Mouse (Mus musculus): ENCODE data around the gene E2f7. TPM values are rescaled to one million over a fixed set of nuclear protein-coding genes. Genes with fewer than 3 reads are reported as not detected.

The E2f7 gene
- total and polyA plus RNA-seq, 3 experiments, result 4.2 to 26.4 (median 16.2) TPM

DNA sequence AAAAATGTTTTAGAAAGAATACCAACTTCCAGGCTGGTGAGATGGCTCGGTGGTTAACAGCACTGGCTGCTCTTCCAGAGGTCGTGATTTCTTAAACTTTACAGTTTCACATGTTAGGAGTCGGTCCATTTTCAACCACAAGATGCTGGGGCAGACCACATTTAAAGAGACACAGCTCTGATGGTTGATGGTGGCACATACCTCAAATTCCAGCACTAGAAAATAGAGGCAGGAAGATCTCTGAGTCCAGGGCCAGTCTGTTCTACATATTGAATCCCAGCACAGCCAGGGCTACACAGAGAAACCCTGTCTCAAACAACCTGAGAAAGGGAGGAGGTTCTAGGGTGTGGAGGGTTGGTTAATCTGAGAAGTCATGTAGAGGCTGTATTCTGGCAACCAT, 56.1 kb downstream of the E2f7 start:
- Histone ChIP-seq H3K27me3 (ENCODE audit: control insufficient read depth in 1 of 2, insufficient read depth in 2 of 2, low read length in 2 of 2) (no peaks in the 10 kb centered on the region), H3K9ac (ENCODE audit: control insufficient read depth, low read depth, low read length, poor library complexity, severe bottlenecking) (no peak overlapping the region), H3K27ac (ENCODE audit: control insufficient read depth, low read depth, low read length) (no peak overlapping the region), H3K9me3 (replicated peaks; ENCODE audit: insufficient read depth, low read length) (no peaks in the 10 kb centered on the region), H3K79me2 (ENCODE audit: control insufficient read depth, insufficient read depth, low read length, poor library complexity) (no peaks in the 10 kb centered on the region), H3K4me1 (ENCODE audit: control insufficient read depth in 1 of 2, insufficient read depth in 2 of 2, low read length in 2 of 2) (no peaks in the 10 kb centered on the region), H3K4me3 (ENCODE audit: control insufficient read depth in 1 of 2, insufficient read depth in 1 of 2, low read depth in 2 of 2, low read length in 2 of 2) (no peak overlapping the region), H3K36me3 (ENCODE audit: control insufficient read depth in 1 of 2, insufficient read depth in 2 of 2, low read length in 2 of 2) (no peaks in the 10 kb centered on the region)
- no peak for TF ChIP-seq BHLHE40 (IDR thresholded peaks at IDR 0.05; ENCODE audit: borderline replicate concordance, low read depth, low read length)
- no peak for TF ChIP-seq NRF1 (IDR thresholded peaks at IDR 0.05; ENCODE audit: insufficient read depth, low read depth, low read length, poor library complexity, severe bottlenecking)
- no peak for DNase-seq (ENCODE audit: low read depth, low spot score)

DNA sequence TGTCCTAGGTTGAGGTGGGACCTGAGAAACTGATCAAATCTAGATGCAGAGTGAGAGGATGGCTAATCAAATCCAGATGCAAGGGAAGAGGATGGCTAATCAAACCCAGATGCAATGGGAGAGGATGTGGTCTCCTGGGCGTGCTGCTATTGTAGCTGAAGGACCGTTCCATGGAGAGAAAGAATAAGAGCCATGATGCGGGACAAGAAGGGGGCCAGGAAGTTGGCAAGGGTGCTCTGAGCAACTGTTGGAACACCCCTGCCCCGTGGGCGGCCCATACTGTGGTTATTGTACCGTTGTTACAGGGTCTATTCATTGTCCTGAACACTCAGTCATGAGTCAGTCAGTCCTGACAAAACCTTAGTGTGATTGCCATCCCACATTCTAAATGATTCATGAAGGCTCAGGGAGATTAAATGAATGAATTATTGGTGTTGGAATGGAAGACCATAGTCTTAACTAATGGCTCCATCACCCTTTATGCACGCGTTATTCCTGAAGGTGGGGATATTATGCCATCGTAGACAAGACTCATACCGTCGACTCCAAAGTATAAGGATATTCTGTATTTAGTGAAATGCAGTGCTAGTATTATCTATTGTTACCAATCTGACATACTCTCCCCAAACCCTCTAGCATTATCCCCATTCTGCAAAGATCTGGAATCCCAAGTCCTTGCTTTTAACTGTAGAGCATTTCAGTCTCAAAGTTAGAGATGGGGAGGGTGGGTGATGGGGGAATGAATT, 59.2 kb downstream of the E2f7 start:
- Histone ChIP-seq H3K36me3 (ENCODE audit: control insufficient read depth in 1 of 2, insufficient read depth in 2 of 2, low read length in 2 of 2) (no peaks in the 10 kb centered on the region), H3K79me2 (ENCODE audit: control insufficient read depth, insufficient read depth, low read length, poor library complexity) (no peaks in the 10 kb centered on the region)

DNA sequence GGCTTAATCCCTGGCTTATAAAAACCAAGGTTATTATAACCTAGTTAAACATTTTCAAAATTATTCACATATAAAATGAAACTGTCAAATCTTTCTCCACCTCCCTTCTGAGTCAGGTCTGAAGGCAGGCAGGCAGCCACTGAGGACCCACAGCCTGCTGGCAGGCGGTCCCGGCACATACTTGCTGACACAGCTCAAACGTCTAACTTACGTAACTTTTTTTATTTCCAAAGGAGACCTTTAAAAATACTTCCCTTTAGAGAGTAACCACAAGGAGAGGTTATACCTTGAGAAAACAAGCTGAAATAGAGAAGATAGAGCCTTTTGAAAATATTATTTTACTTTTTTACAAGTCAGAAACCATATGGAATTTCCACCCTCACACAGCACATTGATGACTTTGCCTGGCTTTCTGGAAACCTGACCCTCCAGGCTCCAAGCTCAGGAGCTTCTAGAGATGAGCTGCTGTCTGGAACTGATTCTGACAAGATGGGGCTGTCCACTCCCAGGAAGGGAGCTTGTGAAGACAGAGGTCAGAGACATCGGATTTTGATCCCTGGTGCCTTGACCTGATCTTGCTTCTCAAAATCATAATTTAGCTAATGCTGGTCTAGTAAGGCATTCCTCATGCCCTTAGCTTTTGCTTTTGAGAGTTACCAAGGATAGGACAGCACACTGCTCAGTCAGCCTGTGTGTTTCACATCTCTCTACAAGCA, 59.9 kb downstream of the E2f7 start:
- Histone ChIP-seq H3K36me3 (ENCODE audit: control insufficient read depth in 1 of 2, insufficient read depth in 2 of 2, low read length in 2 of 2) (no peaks in the 10 kb centered on the region), H3K9ac (ENCODE audit: control insufficient read depth, low read depth, low read length, poor library complexity, severe bottlenecking) (no peak overlapping the region), H3K9me3 (replicated peaks; ENCODE audit: insufficient read depth, low read length) (no peaks in the 10 kb centered on the region), H3K4me3 (ENCODE audit: control insufficient read depth in 1 of 2, insufficient read depth in 1 of 2, low read depth in 2 of 2, low read length in 2 of 2) (no peak overlapping the region), H3K79me2 (ENCODE audit: control insufficient read depth, insufficient read depth, low read length, poor library complexity) (no peaks in the 10 kb centered on the region), H3K27ac (ENCODE audit: control insufficient read depth, low read depth, low read length) (no peak overlapping the region), H3K4me1 (ENCODE audit: control insufficient read depth in 1 of 2, insufficient read depth in 2 of 2, low read length in 2 of 2) (no peaks in the 10 kb centered on the region), H3K27me3 (ENCODE audit: control insufficient read depth in 1 of 2, insufficient read depth in 2 of 2, low read length in 2 of 2) (no peaks in the 10 kb centered on the region; a peak in 1 of 4 replicates)
- TF ChIP-seq HCFC1 (IDR thresholded peaks at IDR 0.05; ENCODE audit: low read depth, low read length) (no peak), CTCF (IDR thresholded peaks at IDR 0.05 in 2 of 3, conservative IDR thresholded peaks at IDR 0.05 in 1 of 3; ENCODE audit: control insufficient read depth in 1 of 3, insufficient read depth in 1 of 3, low read depth in 2 of 3, low read length in 3 of 3, poor library complexity in 1 of 3, severe bottlenecking in 1 of 3) (no peak), ZNF384 (IDR thresholded peaks at IDR 0.05; ENCODE audit: low read depth, low read length) (no peak), MXI1 (IDR thresholded peaks at IDR 0.05; ENCODE audit: low read depth, low read length) (no peak), USF2 (IDR thresholded peaks at IDR 0.05; ENCODE audit: borderline replicate concordance in 1 of 2, insufficient read depth in 1 of 2, low read depth in 1 of 2, low read length in 2 of 2) (no peak), MAZ (IDR thresholded peaks at IDR 0.05; ENCODE audit: low read depth, low read length) (no peak), SIN3A (IDR thresholded peaks at IDR 0.05; ENCODE audit: low read length) (no peak), GABPA (IDR thresholded peaks at IDR 0.05; ENCODE audit: low read depth, low read length) (no peak), POLR2AphosphoS2 (IDR thresholded peaks at IDR 0.05; ENCODE audit: low read length) (no peak), GATA1 (IDR thresholded peaks at IDR 0.05; ENCODE audit: low read depth, low read length) (no peak), MAX (IDR thresholded peaks at IDR 0.05; ENCODE audit: low read length) (no peak), POLR2A (IDR thresholded peaks at IDR 0.05; ENCODE audit: control insufficient read depth in 1 of 2, insufficient read depth in 1 of 2, low read depth in 1 of 2, low read length in 2 of 2, poor library complexity in 1 of 2) (no peak)
- DNase-seq (ENCODE audit: low read depth, low spot score), result no peak

More for the DNA sequence above, 59.2 kb downstream of the E2f7 start:
- Histone ChIP-seq H3K27me3 (ENCODE audit: control insufficient read depth in 1 of 2, insufficient read depth in 2 of 2, low read length in 2 of 2) (no peaks in the 10 kb centered on the region; a peak in 1 of 4 replicates), H3K27ac (ENCODE audit: control insufficient read depth, low read depth, low read length) (no peak overlapping the region), H3K9me3 (replicated peaks; ENCODE audit: insufficient read depth, low read length) (no peaks in the 10 kb centered on the region), H3K4me3 (ENCODE audit: control insufficient read depth in 1 of 2, insufficient read depth in 1 of 2, low read depth in 2 of 2, low read length in 2 of 2) (no peak overlapping the region), H3K4me1 (ENCODE audit: control insufficient read depth in 1 of 2, insufficient read depth in 2 of 2, low read length in 2 of 2) (no peaks in the 10 kb centered on the region), H3K9ac (ENCODE audit: control insufficient read depth, low read depth, low read length, poor library complexity, severe bottlenecking) (no peak overlapping the region)
- no peak for DNase-seq (ENCODE audit: low read depth, low spot score)
- TF ChIP-seq MAZ (IDR thresholded peaks at IDR 0.05; ENCODE audit: low read depth, low read length), result no peak
- no peak for TF ChIP-seq TBP (IDR thresholded peaks at IDR 0.05; ENCODE audit: low read depth, low read length)
- TF ChIP-seq EP300 (IDR thresholded peaks at IDR 0.05; ENCODE audit: low read depth in 1 of 2, low read length in 2 of 2), result no peak
- no peak for TF ChIP-seq CHD1 (IDR thresholded peaks at IDR 0.05; ENCODE audit: low read depth, low read length)
- no peak for TF ChIP-seq ETS1 (IDR thresholded peaks at IDR 0.05; ENCODE audit: low read depth, low read length)
- TF ChIP-seq TCF12 (IDR thresholded peaks at IDR 0.05; ENCODE audit: low read depth, low read length), result no peak
- TF ChIP-seq RAD21 (IDR thresholded peaks at IDR 0.05; ENCODE audit: low read depth, low read length), result no peak; the same call in 1 of the 2 replicates
- no peak for TF ChIP-seq CHD2 (IDR thresholded peaks at IDR 0.05; ENCODE audit: low read length)
- TF ChIP-seq MYB (IDR thresholded peaks at IDR 0.05; ENCODE audit: low read depth, low read length), result no peak
- no peak for TF ChIP-seq MAFK (IDR thresholded peaks at IDR 0.05; ENCODE audit: borderline replicate concordance, low read depth, low read length)
- TF ChIP-seq MYC (IDR thresholded peaks at IDR 0.05; ENCODE audit: low read depth, low read length), result no peak
- TF ChIP-seq NRF1 (IDR thresholded peaks at IDR 0.05; ENCODE audit: insufficient read depth, low read depth, low read length, poor library complexity, severe bottlenecking), result no peak
- TF ChIP-seq USF2 (IDR thresholded peaks at IDR 0.05; ENCODE audit: borderline replicate concordance in 1 of 2, insufficient read depth in 1 of 2, low read depth in 1 of 2, low read length in 2 of 2), result no peak
- TF ChIP-seq GATA1 (IDR thresholded peaks at IDR 0.05; ENCODE audit: low read depth, low read length), result no peak
- TF ChIP-seq ZMIZ1 (IDR thresholded peaks at IDR 0.05; ENCODE audit: low read depth, low read length), result no peak
- no peak for TF ChIP-seq POLR2AphosphoS5 (IDR thresholded peaks at IDR 0.05; ENCODE audit: borderline replicate concordance, low read depth, low read length)
